Mouse (Mus musculus) lung, adult 2 months (tissue): Measurements from ENCODE around the gene Pcsk7.

ENCODE experiments used
- CTCF ChIP-seq: fragments of 200-500 bp; IDR thresholded peaks from 2 replicates; pipeline ENCODE4 v1.5.1; 2011; ENCODE audit warnings: mild to moderate bottlenecking, low read length, control low read depth; ENCODE audit not compliant: insufficient read depth
- POLR2A ChIP-seq: fragments of 200-500 bp; IDR thresholded peaks from 2 replicates; pipeline ENCODE4 v1.6.1; 2011; ENCODE audit warnings: low read depth, mild to moderate bottlenecking, control low read depth, low read length, borderline replicate concordance; ENCODE audit errors: extremely low read depth

- TF ChIP-seq CTCF, result no peak
- TF ChIP-seq POLR2A, result no peak
These were observed 52.6 kb downstream of the Pcsk7 start for GRCm38 (mm10) chr9:45958851-45959250.
